Mouse (Mus musculus) hindbrain, embryonic 11.5 days (tissue): ENCODE measurements at regions not wholly inside any gene's neighbourhood (a gene's known extent, or its start where the extent isn't known, plus 50 kb on each side); places are given as distances from the start of the nearest gene placed in this dataset.

Experiments used
- ATAC-seq: fragments of 200-750 bp; cut with Nextera tagmentation; 2 replicates; pipeline ENCODE4 v1.8.0; 2017; ENCODE audit warnings: mild to moderate bottlenecking, moderate TSS enrichment, moderate library complexity; ENCODE audit not compliant: low FRiP score
- DNase-seq: peaks from one replicate; pipeline ENCODE4 v3.0.0-alpha.2; 2015; ENCODE audit warnings: low spot score
- H3K27ac ChIP-seq: fragments of 300-500 bp; sonication (generic); 2 replicates; pipeline ENCODE4 v1.5.1; 2014; ENCODE audit warnings: mild to moderate bottlenecking, low read depth, low read length
- H3K27me3 ChIP-seq: fragments of 300-500 bp; sonication (generic); 2 replicates; pipeline ENCODE4 v1.6.1; 2014; ENCODE audit warnings: mild to moderate bottlenecking, low read length, moderate library complexity, mixed read lengths; ENCODE audit not compliant: control insufficient read depth, insufficient read depth
- H3K36me3 ChIP-seq: fragments of 300-500 bp; sonication (generic); 2 replicates; pipeline ENCODE4 v1.6.1; 2014; ENCODE audit warnings: mild to moderate bottlenecking, low read length, moderate library complexity, mixed read lengths; ENCODE audit not compliant: control insufficient read depth, insufficient read depth
- H3K4me1 ChIP-seq: fragments of 300-500 bp; sonication (generic); replicated peaks from 2 replicates; pipeline ENCODE4 v1.6.1; 2014; ENCODE audit warnings: low read length, mixed read lengths; ENCODE audit not compliant: control insufficient read depth, insufficient read depth
- H3K4me2 ChIP-seq: fragments of 300-500 bp; sonication (generic); replicated peaks from 2 replicates; pipeline ENCODE4 v1.6.1; 2014; ENCODE audit warnings: mild to moderate bottlenecking, low read depth, low read length
- H3K4me3 ChIP-seq: fragments of 300-500 bp; sonication (generic); 2 replicates; pipeline ENCODE4 v1.5.1; 2014; ENCODE audit warnings: low read depth, low read length
- H3K9ac ChIP-seq: fragments of 300-500 bp; sonication (generic); 2 replicates; pipeline ENCODE4 v1.6.1; 2014; ENCODE audit warnings: low read depth, low read length
- H3K9me3 ChIP-seq: fragments of 300-500 bp; sonication (generic); 2 replicates; pipeline ENCODE4 v1.6.1; 2016; ENCODE audit warnings: low read length; ENCODE audit not compliant: control insufficient read depth
- WGBS: fragments of 180-500 bp; shearing (Covaris S2); extraction: QIAGEN DNeasy Blood & Tissue Kit; methylation state at CpG from one replicate; pipeline ENCODE4 v1.1.7; 2014; 5-methylcytosine and 5-hydroxymethylcytosine counted together

- DNase-seq = no peak
- Histone ChIP-seq H3K4me1 (no peaks in the 10 kb centered on the region), H3K9ac (no peak overlapping the region), H3K27ac (no peak overlapping the region), H3K9me3 (no peaks in the 10 kb centered on the region), H3K27me3 (no peaks in the 10 kb centered on the region), H3K4me3 (no peak overlapping the region), H3K4me2 (no peak overlapping the region), H3K36me3 (no peaks in the 10 kb centered on the region)
- no peak for ATAC-seq
- 68% methylated on average over 1 of the region's 1 CpGs for WGBS
Observed at GRCm38 (mm10) chr12:11631790-11632189, 175.9 kb downstream of the Rad51ap2 start.

GRCm38 (mm10) chr12:11673281-11673680 is 217.4 kb downstream of the Rad51ap2 start:
- H3K4me3 ChIP-seq = no peak overlapping the region
- WGBS = 77% methylated on average over 3 of the region's 3 CpGs

GRCm38 (mm10) chr12:11694797-11695196 is 238.9 kb downstream of the Rad51ap2 start:
- Histone ChIP-seq H3K27me3 (no peaks in the 10 kb centered on the region), H3K36me3 (no peaks in the 10 kb centered on the region), H3K9ac (no peak overlapping the region), H3K4me2 (no peak overlapping the region), H3K4me3 (no peak overlapping the region), H3K9me3 (no peaks in the 10 kb centered on the region), H3K27ac (no peak overlapping the region), H3K4me1 (no peaks in the 10 kb centered on the region)
- ATAC-seq = no peak
- 90% methylated on average over 3 of the region's 3 CpGs for WGBS
- DNase-seq = no peak

More at GRCm38 (mm10) chr12:11673281-11673680, 217.4 kb downstream of the Rad51ap2 start:
- Histone ChIP-seq H3K4me2 (no peak overlapping the region), H3K4me1 (no peaks in the 10 kb centered on the region), H3K27ac (no peak overlapping the region), H3K27me3 (no peaks in the 10 kb centered on the region), H3K9me3 (no peaks in the 10 kb centered on the region), H3K9ac (no peak overlapping the region), H3K36me3 (no peaks in the 10 kb centered on the region)
- ATAC-seq (no peak), DNase-seq (no peak)

DNA sequence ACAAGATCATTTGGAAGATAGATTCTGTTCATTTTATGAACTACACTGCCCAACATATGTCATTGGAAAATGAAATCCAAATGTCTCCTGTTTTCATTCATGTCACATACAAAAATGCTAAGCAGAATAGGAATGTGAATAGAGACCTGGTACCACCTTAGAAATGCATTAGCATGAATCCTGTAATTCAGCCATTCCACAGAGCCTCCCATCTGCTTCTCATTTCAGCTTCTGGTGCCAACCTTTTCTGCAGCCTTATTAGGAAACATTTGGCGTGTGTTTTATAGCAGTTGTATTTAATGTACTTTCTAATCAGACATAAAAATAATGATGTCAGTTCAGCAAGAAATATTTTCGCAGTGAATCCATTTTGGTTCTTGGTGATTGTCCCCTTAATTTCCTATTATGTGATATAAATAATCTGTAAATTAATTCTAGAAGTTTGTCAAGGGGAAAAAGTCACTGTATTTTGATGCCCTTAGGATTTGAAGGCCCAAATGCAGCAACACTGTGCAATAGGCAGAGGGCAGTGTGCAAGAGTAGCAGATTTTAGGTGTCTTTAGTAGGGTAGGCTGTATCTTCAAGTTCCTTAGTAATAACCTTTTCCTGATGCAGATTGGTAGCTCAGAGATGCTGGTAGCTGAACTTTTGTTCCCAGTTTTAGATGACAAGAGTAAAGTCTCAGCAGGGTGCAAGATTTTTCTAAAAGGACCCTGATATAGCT is 253.2 kb downstream of the Rad51ap2 start:
- H3K27me3 ChIP-seq = no peaks in the 10 kb centered on the region
- no peak overlapping the region for H3K4me3 ChIP-seq
- WGBS = 86% methylated on average over 2 of the region's 2 CpGs
- H3K4me2 ChIP-seq = no peak overlapping the region
- no peaks in the 10 kb centered on the region for H3K9me3 ChIP-seq
- no peak for DNase-seq
- H3K4me1 ChIP-seq = no peaks in the 10 kb centered on the region
- H3K27ac ChIP-seq = no peak overlapping the region
- no peak for ATAC-seq
- no peaks in the 10 kb centered on the region for H3K36me3 ChIP-seq
- H3K9ac ChIP-seq = no peak overlapping the region

- H3K27ac ChIP-seq = no peak overlapping the region
- H3K4me3 ChIP-seq = no peak overlapping the region
- WGBS = 81% methylated on average over 4 of the region's 4 CpGs
- H3K9ac ChIP-seq = no peak overlapping the region
- H3K4me2 ChIP-seq = no peak overlapping the region
- DNase-seq (no peak), ATAC-seq (no peak)
- no peaks in the 10 kb centered on the region for H3K9me3 ChIP-seq
- no peaks in the 10 kb centered on the region for H3K36me3 ChIP-seq
- H3K27me3 ChIP-seq = no peaks in the 10 kb centered on the region
- no peaks in the 10 kb centered on the region for H3K4me1 ChIP-seq
Observed at GRCm38 (mm10) chr12:11717633-11718032, 261.8 kb downstream of the Rad51ap2 start.

DNA sequence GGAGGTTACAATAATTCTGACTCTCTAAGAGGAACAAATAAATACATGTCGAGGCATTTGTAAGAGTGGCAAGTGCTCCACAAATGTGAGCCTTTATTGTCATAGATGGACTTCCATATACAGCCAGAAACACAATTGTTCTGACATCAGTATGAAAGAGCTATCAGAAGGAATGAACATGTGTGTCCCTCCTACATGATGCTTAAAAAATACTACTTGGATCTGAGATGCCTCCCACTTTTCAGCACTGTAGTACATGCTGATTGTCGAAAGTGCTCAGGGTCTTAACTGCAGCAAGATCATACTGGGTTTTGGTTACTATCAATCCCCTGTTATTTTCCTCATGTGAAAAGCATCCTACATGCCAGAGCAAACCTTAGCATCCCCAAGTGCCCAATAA is 295.6 kb downstream of the Rad51ap2 start:
- Histone ChIP-seq H3K4me1 (no peaks in the 10 kb centered on the region), H3K4me3 (no peak overlapping the region), H3K9me3 (no peaks in the 10 kb centered on the region), H3K9ac (no peak overlapping the region), H3K27ac (no peak overlapping the region), H3K36me3 (no peaks in the 10 kb centered on the region), H3K4me2 (no peak overlapping the region), H3K27me3 (no peaks in the 10 kb centered on the region)
- ATAC-seq (no peak), DNase-seq (no peak)
- WGBS = 93% methylated on average over 2 of the region's 2 CpGs

- H3K4me3 ChIP-seq = no peak overlapping the region
- no peak overlapping the region for H3K9ac ChIP-seq
- no peaks in the 10 kb centered on the region for H3K27me3 ChIP-seq
- DNase-seq (no peak), ATAC-seq (no peak)
- H3K4me2 ChIP-seq = no peak overlapping the region
- no peaks in the 10 kb centered on the region for H3K9me3 ChIP-seq
- no peak overlapping the region for H3K27ac ChIP-seq
- no peaks in the 10 kb centered on the region for H3K36me3 ChIP-seq
- no peaks in the 10 kb centered on the region for H3K4me1 ChIP-seq
Observed at GRCm38 (mm10) chr12:11754184-11754907, 298.5 kb downstream of the Rad51ap2 start.

GRCm38 (mm10) chr12:11802326-11802725 is 346.4 kb downstream of the Rad51ap2 start:
- no peak overlapping the region for H3K9ac ChIP-seq
- H3K27me3 ChIP-seq = no peaks in the 10 kb centered on the region
- no peaks in the 10 kb centered on the region for H3K36me3 ChIP-seq
- H3K4me1 ChIP-seq = no peaks in the 10 kb centered on the region
- H3K9me3 ChIP-seq = no peaks in the 10 kb centered on the region
- H3K4me2 ChIP-seq = no peak overlapping the region
- ATAC-seq (no peak), DNase-seq (no peak)
- H3K4me3 ChIP-seq = no peak overlapping the region
- 91% methylated on average over 2 of the region's 2 CpGs for WGBS
- H3K27ac ChIP-seq = no peak overlapping the region

GRCm38 (mm10) chr12:11803162-11803561 is 347.3 kb downstream of the Rad51ap2 start:
- Histone ChIP-seq H3K36me3 (no peaks in the 10 kb centered on the region), H3K4me3 (no peak overlapping the region), H3K27me3 (no peaks in the 10 kb centered on the region), H3K4me1 (no peaks in the 10 kb centered on the region), H3K27ac (no peak overlapping the region), H3K9ac (no peak overlapping the region), H3K9me3 (no peaks in the 10 kb centered on the region), H3K4me2 (no peak overlapping the region)
- ATAC-seq (no peak), DNase-seq (no peak)
- WGBS = 84% methylated on average over 1 of the region's 1 CpGs
